Mouse (Mus musculus) lung, embryonic 14.5 days (tissue): ENCODE data around the gene Crtc1. TPM values are rescaled to one million over a fixed set of nuclear protein-coding genes. Genes with fewer than 3 reads are reported as not detected.

Source experiments
- ATAC-seq: fragments of 200-750 bp; cut with Nextera tagmentation; 2 replicates; pipeline ENCODE4 v1.8.0; 2017; ENCODE audit warnings: mild to moderate bottlenecking, moderate TSS enrichment, moderate library complexity; ENCODE audit not compliant: insufficient read depth
- DNase-seq: peaks from one replicate; pipeline ENCODE4 v3.0.0-alpha.2; 2015
- H3K27ac ChIP-seq: fragments of 300-500 bp; sonication (generic); 2 replicates; pipeline ENCODE4 v1.5.1; 2014; ENCODE audit warnings: low read depth, mild to moderate bottlenecking, moderate library complexity
- H3K27me3 ChIP-seq: fragments of 300-500 bp; sonication (generic); 2 replicates; pipeline ENCODE4 v1.6.1; 2014; ENCODE audit warnings: low read length, control low read depth; ENCODE audit not compliant: insufficient read depth
- H3K36me3 ChIP-seq: fragments of 300-500 bp; sonication (generic); 2 replicates; pipeline ENCODE4 v1.6.1; 2014; ENCODE audit warnings: control low read depth; ENCODE audit not compliant: insufficient read depth
- H3K4me1 ChIP-seq: fragments of 300-500 bp; sonication (generic); 2 replicates; pipeline ENCODE4 v1.6.1; 2014; ENCODE audit warnings: antibody characterized with exemption, control low read depth; ENCODE audit not compliant: insufficient read depth
- H3K4me2 ChIP-seq: fragments of 300-500 bp; sonication (generic); 2 replicates; pipeline ENCODE4 v1.6.1; 2014; ENCODE audit warnings: mild to moderate bottlenecking
- H3K4me3 ChIP-seq: fragments of 300-500 bp; sonication (generic); 2 replicates; pipeline ENCODE4 v1.5.1; 2014; ENCODE audit warnings: low read depth, low read length
- H3K9ac ChIP-seq: fragments of 300-500 bp; sonication (generic); 2 replicates; pipeline ENCODE4 v1.6.1; 2014
- H3K9me3 ChIP-seq: fragments of 300-500 bp; sonication (generic); 2 replicates; pipeline ENCODE4 v1.6.1; 2016; ENCODE audit warnings: low read depth, low read length, control low read depth
- CTCF ChIP-seq: IDR thresholded peaks from 2 replicates; pipeline ENCODE4 v1.5.1; 2016; ENCODE audit warnings: antibody characterized with exemption, low read depth
- WGBS: fragments of 180-500 bp; shearing (Covaris S2); extraction: QIAGEN DNeasy Blood & Tissue Kit; methylation state at CpG from one replicate; pipeline ENCODE4 v1.1.7; 2014; 5-methylcytosine and 5-hydroxymethylcytosine counted together
- polyA plus RNA-seq: library from polyadenylated mRNA; unstranded; fragments of >200 nt; fragmentation: Nextera tagmentation; extraction: Ambion mirVana; gene quantifications from 2 replicates; pipeline ENCODE4 v1.2.1, GENCODE M21; 2014

Crtc1 gene
- polyA plus RNA-seq, 1 experiment from 2014 or later: 21.8 TPM

GRCm38 (mm10) chr8:70441565-70441964, 2.2 kb upstream of the Crtc1 start:
- H3K4me1 ChIP-seq: peaks cover 3% of the 10 kb centered on the region
- no peaks in the 10 kb centered on the region for H3K36me3 ChIP-seq
- ATAC-seq (no peak), DNase-seq (no peak)
- no peak overlapping the region for H3K9ac ChIP-seq
- no peak overlapping the region for H3K4me3 ChIP-seq
- no peaks in the 10 kb centered on the region for H3K27me3 ChIP-seq
- no peak overlapping the region for H3K4me2 ChIP-seq
- 61% methylated on average over 3 of the region's 3 CpGs for WGBS
- no peak for TF ChIP-seq CTCF
- H3K27ac ChIP-seq: no peak overlapping the region
- H3K9me3 ChIP-seq: no peaks in the 10 kb centered on the region

- Histone ChIP-seq H3K27ac (no peak overlapping the region), H3K9me3 (no peaks in the 10 kb centered on the region), H3K4me3 (peak overlapping the region; percentile 67; the same call in 1 of the 2 replicates), H3K9ac (peak overlapping the region; percentile 46), H3K36me3 (0 out of 2 replicates have a peak, but pooled peaks cover 6% of the 10 kb centered on the region), H3K27me3 (no peaks in the 10 kb centered on the region), H3K4me2 (peak overlapping the region; percentile 78), H3K4me1 (peaks cover 3% of the 10 kb centered on the region)
- TF ChIP-seq CTCF: no peak
- no peak for DNase-seq
- ATAC-seq: no peak; the same call in 1 of the 2 replicates
- WGBS: 48% methylated on average over 3 of the region's 3 CpGs
These were observed 867 bp upstream of the Crtc1 start for GRCm38 (mm10) chr8:70440246-70440645.

- Histone ChIP-seq H3K9me3 (no peaks in the 10 kb centered on the region), H3K27ac (peak overlapping the region; percentile 65; the same call in 1 of the 2 replicates), H3K4me3 (peak overlapping the region; percentile 67), H3K36me3 (0 out of 2 replicates have a peak, but pooled peaks cover 7% of the 10 kb centered on the region), H3K27me3 (no peaks in the 10 kb centered on the region), H3K4me1 (peaks cover 3% of the 10 kb centered on the region), H3K9ac (peak overlapping the region; percentile 46), H3K4me2 (peak overlapping the region; percentile 78)
- WGBS: 4% methylated on average over 7 of the region's 7 CpGs
- ATAC-seq: no peak
- no peak for DNase-seq
- TF ChIP-seq CTCF: no peak
These were observed 435 bp upstream of the Crtc1 start for GRCm38 (mm10) chr8:70439848-70440179.

- no peak for TF ChIP-seq CTCF
- Histone ChIP-seq H3K4me2 (peak overlapping the region; percentile 78), H3K27me3 (no peaks in the 10 kb centered on the region), H3K4me1 (peaks cover 3% of the 10 kb centered on the region), H3K9ac (no peak overlapping the region), H3K4me3 (peak overlapping the region; percentile 67; the same call in 1 of the 2 replicates), H3K36me3 (0 out of 2 replicates have a peak, but pooled peaks cover 7% of the 10 kb centered on the region), H3K9me3 (no peaks in the 10 kb centered on the region), H3K27ac (no peak overlapping the region)
- no peak for ATAC-seq
- DNase-seq: no peak
- WGBS: 89% methylated on average over 2 of the region's 2 CpGs
These were observed 956 bp downstream of the Crtc1 start for GRCm38 (mm10) chr8:70438423-70438822.

- H3K9ac ChIP-seq: no peak overlapping the region
- peaks cover 3% of the 10 kb centered on the region for H3K4me1 ChIP-seq
- 82% methylated on average over 5 of the region's 5 CpGs for WGBS
- no peak for ATAC-seq
- H3K27me3 ChIP-seq: no peaks in the 10 kb centered on the region
- DNase-seq: no peak
- H3K4me3 ChIP-seq: no peak overlapping the region
- no peak overlapping the region for H3K27ac ChIP-seq
- no peak for TF ChIP-seq CTCF
- 0 out of 2 replicates have a peak, but pooled peaks cover 7% of the 10 kb centered on the region for H3K36me3 ChIP-seq
- no peaks in the 10 kb centered on the region for H3K9me3 ChIP-seq
- no peak overlapping the region for H3K4me2 ChIP-seq
These were observed 4.2 kb downstream of the Crtc1 start for GRCm38 (mm10) chr8:70435156-70435555.

- H3K27me3 ChIP-seq: no peaks in the 10 kb centered on the region
- no peak overlapping the region for H3K4me2 ChIP-seq
- no peak for TF ChIP-seq CTCF
- H3K4me1 ChIP-seq: no peaks in the 10 kb centered on the region
- H3K4me3 ChIP-seq: no peak overlapping the region
- H3K9ac ChIP-seq: no peak overlapping the region
- 47% methylated on average over 4 of the region's 4 CpGs for WGBS
- no peaks in the 10 kb centered on the region for H3K9me3 ChIP-seq
- H3K36me3 ChIP-seq: 0 out of 2 replicates have a peak, but pooled peaks cover 7% of the 10 kb centered on the region
- ATAC-seq: no peak
- no peak for DNase-seq
- no peak overlapping the region for H3K27ac ChIP-seq
These were observed 6.3 kb downstream of the Crtc1 start for GRCm38 (mm10) chr8:70432991-70433536.

GRCm38 (mm10) chr8:70431213-70431612, 8.2 kb downstream of the Crtc1 start:
- Histone ChIP-seq H3K9me3 (no peaks in the 10 kb centered on the region), H3K36me3 (0 out of 2 replicates have a peak, but pooled peaks cover 7% of the 10 kb centered on the region), H3K27ac (no peak overlapping the region), H3K27me3 (no peaks in the 10 kb centered on the region), H3K4me3 (no peak overlapping the region), H3K4me1 (no peaks in the 10 kb centered on the region), H3K4me2 (no peak overlapping the region), H3K9ac (no peak overlapping the region)
- no peak for TF ChIP-seq CTCF
- DNase-seq (no peak), ATAC-seq (no peak)
- 89% methylated on average over 4 of the region's 4 CpGs for WGBS
